Mouse (Mus musculus) C2C12 (cell line): Measurements from ENCODE around the gene Bmper.

Source experiments
- CEBPB ChIP-seq: IDR thresholded peaks from one replicate; pipeline ENCODE4 v1.6.1; 2011; ENCODE audit warnings: low read depth, mild to moderate bottlenecking, control low read depth, moderate library complexity
- CTCF ChIP-seq: IDR thresholded peaks from one replicate; pipeline ENCODE4 v1.5.1; 2011; ENCODE audit not compliant: control insufficient read depth, insufficient read depth, insufficient read length

DNA sequence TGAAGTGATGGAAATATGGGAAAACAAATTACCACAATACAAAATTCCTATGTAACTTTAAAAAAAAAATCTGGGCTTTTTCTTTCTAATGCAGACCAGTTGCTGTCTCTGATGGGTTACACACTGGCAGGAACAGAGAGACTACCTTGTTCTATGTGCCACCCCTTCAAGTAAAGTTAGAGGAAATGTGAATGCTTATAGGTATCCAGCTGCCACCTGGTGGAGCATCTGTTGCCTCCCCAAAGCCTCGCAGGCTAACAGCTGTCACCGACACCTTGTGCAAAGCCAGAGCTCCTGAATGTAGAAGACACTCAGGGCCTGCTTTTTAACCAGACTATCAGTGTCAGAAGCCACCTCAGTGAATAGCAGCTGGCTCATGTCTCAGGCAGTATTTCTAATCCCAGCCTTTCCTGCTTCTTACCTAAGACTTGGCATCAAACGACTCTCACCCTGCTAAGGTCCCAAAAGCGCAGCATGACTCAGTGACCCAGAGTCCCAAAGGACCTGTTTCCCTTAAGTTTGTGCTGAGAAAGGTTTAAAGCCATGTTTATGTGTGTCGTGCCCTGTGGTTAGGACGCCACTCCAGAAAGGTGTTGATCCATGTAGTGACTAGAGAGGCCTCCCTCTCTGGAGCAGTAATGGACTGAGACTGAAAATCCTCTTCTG, 171.9 kb downstream of the Bmper start:
- TF ChIP-seq CTCF (no peak), CEBPB (no peak)
